Mouse (Mus musculus) common myeloid progenitor, adult 5-6 weeks (primary cell): Measurements from ENCODE around the gene Hoxd4. TPM values are rescaled to one million over a fixed set of nuclear protein-coding genes. Genes with fewer than 3 reads are reported as not detected.

Experiments
- ATAC-seq: replicated peaks from 2 replicates; pipeline ENCODE4 v1.8.0; 2016; ENCODE audit warnings: low read depth, mild to moderate bottlenecking, moderate TSS enrichment, inconsistent platforms; ENCODE audit not compliant: poor library complexity, severe bottlenecking
- total RNA-seq: library from RNA; stranded (forward); fragments of 200-1000, 187-1606 nt; gene quantifications from 2 replicates; pipeline ENCODE4 v1.2.3, GENCODE M21; 2017

Gene Hoxd4
- total RNA-seq, 1 experiment from 2014 or later: not detected

GRCm38 (mm10) chr2:74724244-74725015 lies 12.7 kb downstream of the Hoxd4 start:
- ATAC-seq: no peak

- no peak for ATAC-seq
Measured at GRCm38 (mm10) chr2:74725171-74725570, 13.4 kb downstream of the Hoxd4 start.

- no peak for ATAC-seq
Measured at GRCm38 (mm10) chr2:74726551-74726950, 14.8 kb downstream of the Hoxd4 start, which contains the start of gene Gm28230. Gene Gm28230, plus strand, starts transcription at chr2:74726728.

- ATAC-seq: no peak
Measured at GRCm38 (mm10) chr2:74726973-74727639, 15.4 kb downstream of the Hoxd4 start.

- no peak for ATAC-seq
Measured at GRCm38 (mm10) chr2:74727640-74728302, 16.0 kb downstream of the Hoxd4 start.

- ATAC-seq: no peak
Measured at GRCm38 (mm10) chr2:74728303-74728680, 16.6 kb downstream of the Hoxd4 start.

GRCm38 (mm10) chr2:74730331-74730730 lies 18.6 kb downstream of the Hoxd4 start:
- no peak for ATAC-seq

GRCm38 (mm10) chr2:74731055-74731454 lies 19.3 kb downstream of the Hoxd4 start:
- ATAC-seq: no peak

- no peak for ATAC-seq
Measured at GRCm38 (mm10) chr2:74731799-74732512, 20.2 kb downstream of the Hoxd4 start.

- ATAC-seq: no peak
Measured at GRCm38 (mm10) chr2:74732513-74733316, 21.0 kb downstream of the Hoxd4 start.

GRCm38 (mm10) chr2:74733317-74733661 lies 21.6 kb downstream of the Hoxd4 start:
- no peak for ATAC-seq

- ATAC-seq: no peak
Measured at GRCm38 (mm10) chr2:74733765-74734164, 22.0 kb downstream of the Hoxd4 start.

- ATAC-seq: no peak
Measured at GRCm38 (mm10) chr2:74734451-74734850, 22.7 kb downstream of the Hoxd4 start.

- ATAC-seq: no peak
Measured at GRCm38 (mm10) chr2:74734996-74735811, 23.5 kb downstream of the Hoxd4 start.

- no peak for ATAC-seq
Measured at GRCm38 (mm10) chr2:74735851-74736687, 24.3 kb downstream of the Hoxd4 start.

- no peak for ATAC-seq
Measured at GRCm38 (mm10) chr2:74736688-74737577, 25.2 kb downstream of the Hoxd4 start.

GRCm38 (mm10) chr2:74737578-74738070 lies 25.9 kb downstream of the Hoxd4 start:
- no peak for ATAC-seq
